Mouse (Mus musculus) spleen, postnatal 36 days (tissue): ENCODE data around the gene Dnal4.

Experiments used
- DNase-seq, 2 experiments: peaks; one replicate each; pipeline ENCODE4 v3.0.0; 2022; ENCODE audit warnings: low spot score in 2 of 2, mixed read lengths in 1 of 2

Dnal4 gene

GRCm38 (mm10) chr15:79733640-79734039 is 44.0 kb downstream of the Dnal4 start:
- DNase-seq, result no peak

GRCm38 (mm10) chr15:79733192-79733591 is 44.5 kb downstream of the Dnal4 start:
- DNase-seq, result no peak

DNA sequence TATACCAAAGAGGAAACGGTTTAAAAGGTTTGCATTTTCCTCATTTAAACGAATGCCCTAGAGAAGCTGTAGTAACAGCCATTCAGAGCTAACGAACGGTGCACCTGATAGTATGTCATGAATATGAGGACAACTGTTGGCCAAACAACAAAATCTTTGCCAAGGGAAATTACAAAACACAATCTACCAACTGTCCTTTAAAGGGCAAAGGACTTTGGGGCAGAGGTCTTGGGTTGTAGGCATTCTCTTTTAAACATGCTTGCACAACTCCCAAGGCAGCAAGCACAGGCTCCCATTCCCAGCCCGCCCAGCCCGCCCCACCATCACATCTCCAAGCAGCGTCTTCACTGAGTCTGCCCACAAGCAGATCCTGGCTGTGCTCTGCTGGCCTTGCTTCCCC is 46.1 kb downstream of the Dnal4 start:
- no peak for DNase-seq

DNA sequence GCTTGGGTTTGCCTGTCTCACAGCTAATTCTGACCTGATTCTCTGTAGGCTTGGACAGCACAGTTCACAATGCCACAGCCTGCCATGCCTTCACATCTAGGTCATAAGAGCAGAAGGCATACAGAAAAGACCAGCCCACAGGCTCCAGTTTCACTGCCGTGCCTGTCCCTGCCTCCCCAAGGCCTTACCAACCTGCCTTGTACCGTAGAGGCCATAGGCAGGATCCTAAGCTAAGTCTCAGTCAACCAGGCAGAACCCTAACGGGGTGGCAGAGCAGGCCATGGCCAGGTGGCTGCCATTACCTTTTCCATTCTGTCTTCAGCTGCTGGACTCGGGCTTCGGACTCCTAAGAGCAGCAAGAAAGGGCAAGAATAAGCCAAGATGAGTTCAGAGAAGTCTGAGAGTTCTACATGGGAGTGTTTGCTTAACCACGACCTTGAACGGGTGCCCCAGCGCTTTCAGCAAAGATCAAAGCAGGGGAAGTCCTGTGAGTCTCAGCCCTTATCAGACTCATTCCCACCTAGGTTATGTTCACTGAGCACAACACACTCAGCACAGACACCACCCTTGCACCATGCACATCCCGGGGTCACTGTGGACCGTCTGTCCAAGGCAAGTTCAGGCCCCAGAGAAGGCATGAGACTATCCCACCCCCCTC is 48.8 kb downstream of the Dnal4 start:
- DNase-seq, result no peak

DNA sequence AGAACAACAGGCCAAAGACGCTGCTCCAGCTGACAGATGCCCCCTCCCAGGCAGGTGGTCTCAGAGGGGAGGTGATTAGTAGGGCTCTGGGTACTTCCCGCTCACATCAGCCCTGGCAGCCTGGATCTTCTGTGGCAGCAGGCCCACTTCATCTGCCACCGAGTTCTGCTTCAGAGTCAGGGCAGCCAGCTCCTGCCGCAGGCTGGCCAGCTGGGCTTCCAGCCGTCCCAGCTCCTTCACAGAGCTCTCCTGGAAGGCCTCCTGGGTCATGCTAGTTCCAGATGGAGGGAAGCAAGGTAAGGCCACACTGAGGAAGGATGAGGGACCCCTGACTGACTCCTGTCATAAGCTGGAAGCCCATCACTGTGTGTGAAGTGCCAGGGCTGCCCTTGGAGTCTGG is 49.3 kb downstream of the Dnal4 start:
- DNase-seq, result no peak

DNA sequence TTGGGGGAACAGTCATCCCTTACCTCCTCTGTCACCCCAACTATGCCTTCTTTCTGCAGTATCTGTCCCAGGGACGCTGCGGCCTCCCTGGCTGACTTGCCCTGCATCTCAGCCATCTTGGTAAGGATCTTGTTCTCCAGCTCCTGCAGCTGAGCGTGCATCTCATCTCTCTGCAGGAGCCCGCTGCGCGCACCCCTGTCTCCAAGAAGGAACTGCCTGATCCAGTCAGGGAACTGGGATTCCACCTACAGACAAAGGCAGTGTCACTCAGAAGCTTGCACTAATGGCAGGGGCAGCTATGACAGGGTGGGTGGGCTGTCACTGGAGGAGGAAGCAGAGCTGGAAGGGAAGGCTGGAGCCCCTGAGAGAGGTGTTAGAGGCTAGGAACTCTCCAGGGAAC is 49.8 kb downstream of the Dnal4 start:
- no peak for DNase-seq

- DNase-seq, result no peak
Observed at GRCm38 (mm10) chr15:79725190-79725789, 52.4 kb downstream of the Dnal4 start.

- DNase-seq, result peak; percentile 41 to 56
Observed at GRCm38 (mm10) chr15:79723439-79723838, 54.2 kb downstream of the Dnal4 start.

- DNase-seq, result no peak
Observed at GRCm38 (mm10) chr15:79720796-79721195, 56.9 kb downstream of the Dnal4 start.

GRCm38 (mm10) chr15:79720267-79720666 is 57.4 kb downstream of the Dnal4 start:
- DNase-seq, result no peak

DNA sequence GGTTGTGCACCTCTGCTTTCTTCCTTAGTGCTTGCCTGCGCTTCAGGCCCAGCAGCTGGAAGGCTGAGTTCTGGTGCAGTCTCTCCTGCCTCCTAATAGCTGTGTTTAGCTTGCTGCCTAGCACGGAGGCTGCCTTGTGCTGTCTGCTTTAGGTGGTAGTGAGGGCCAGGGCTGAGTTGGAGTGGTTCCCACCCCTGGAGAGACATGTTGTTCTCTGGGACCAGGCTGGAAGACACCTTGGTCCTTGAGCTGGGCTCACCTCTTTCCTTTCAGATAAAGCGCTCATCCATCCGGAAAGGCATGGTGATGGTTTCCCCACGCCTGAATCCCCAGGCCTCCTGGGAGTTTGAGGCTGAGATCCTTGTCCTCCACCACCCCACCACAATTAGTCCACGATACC is 60.9 kb downstream of the Dnal4 start:
- no peak for DNase-seq

- DNase-seq, result no peak
Observed at GRCm38 (mm10) chr15:79715646-79716045, 62.0 kb downstream of the Dnal4 start.
